Mouse (Mus musculus) kidney, embryonic 14.5 days (tissue): Measurements from ENCODE around the gene Ctcf. TPM values are rescaled to one million over a fixed set of nuclear protein-coding genes. Genes with fewer than 3 reads are reported as not detected.

ENCODE experiments used
- ATAC-seq: fragments of 200-750 bp; cut with Nextera tagmentation; 2 replicates; pipeline ENCODE4 v1.8.0; 2017; ENCODE audit warnings: moderate number of reproducible peaks, mild to moderate bottlenecking, moderate TSS enrichment, moderate library complexity; ENCODE audit not compliant: low FRiP score, low TSS enrichment
- H3K27ac ChIP-seq: fragments of 300-500 bp; sonication (generic); 2 replicates; pipeline ENCODE4 v1.5.1; 2014; ENCODE audit warnings: low read depth, mild to moderate bottlenecking, low read length, moderate library complexity, mixed read lengths
- H3K27me3 ChIP-seq: fragments of 300-500 bp; sonication (generic); 2 replicates; pipeline ENCODE4 v1.6.1; 2014; ENCODE audit warnings: mild to moderate bottlenecking, low read length; ENCODE audit not compliant: control insufficient read depth, insufficient read depth
- H3K36me3 ChIP-seq: fragments of 300-500 bp; sonication (generic); 2 replicates; pipeline ENCODE4 v1.6.1; 2014; ENCODE audit warnings: low read length, mixed read lengths; ENCODE audit not compliant: control insufficient read depth, insufficient read depth
- H3K4me1 ChIP-seq: fragments of 300-500 bp; sonication (generic); 2 replicates; pipeline ENCODE4 v1.6.1; 2014; ENCODE audit warnings: low read length, mixed read lengths; ENCODE audit not compliant: control insufficient read depth, insufficient read depth
- H3K4me2 ChIP-seq: fragments of 300-500 bp; sonication (generic); replicated peaks from 2 replicates; pipeline ENCODE4 v1.6.1; 2014; ENCODE audit warnings: low read depth, mild to moderate bottlenecking, low read length
- H3K4me3 ChIP-seq: fragments of 300-500 bp; sonication (generic); 2 replicates; pipeline ENCODE4 v1.5.1; 2014; ENCODE audit warnings: mild to moderate bottlenecking, low read length
- H3K9ac ChIP-seq: fragments of 300-500 bp; sonication (generic); 2 replicates; pipeline ENCODE4 v1.6.1; 2014; ENCODE audit warnings: low read depth, mild to moderate bottlenecking, low read length, moderate library complexity
- H3K9me3 ChIP-seq: fragments of 300-500 bp; sonication (generic); 2 replicates; pipeline ENCODE4 v1.6.1; 2016; ENCODE audit warnings: low read length; ENCODE audit not compliant: control insufficient read depth
- WGBS: fragments of 180-500 bp; shearing (Covaris S2); extraction: QIAGEN DNeasy Blood & Tissue Kit; methylation state at CpG from one replicate; pipeline ENCODE4 v1.1.7; 2014; 5-methylcytosine and 5-hydroxymethylcytosine counted together
- polyA plus RNA-seq: library from polyadenylated mRNA; unstranded; fragments of >200 nt; fragmentation: Nextera tagmentation; extraction: Ambion mirVana; gene quantifications from 2 replicates; pipeline ENCODE4 v1.2.1, GENCODE M21; 2014

Gene Ctcf
- polyA plus RNA-seq, 1 experiment from 2014 or later: 139 TPM

- Histone ChIP-seq H3K4me2 (peak overlapping the region; percentile 95), H3K4me1 (peaks cover 21% of the 10 kb centered on the region; the same call in 1 of the 2 replicates), H3K27ac (no peak overlapping the region), H3K9ac (peak overlapping the region; percentile 37; the same call in 1 of the 2 replicates), H3K9me3 (no peaks in the 10 kb centered on the region), H3K36me3 (peaks cover 31% of the 10 kb centered on the region), H3K27me3 (no peaks in the 10 kb centered on the region), H3K4me3 (peak overlapping the region; percentile 36)
- ATAC-seq: no peak
- WGBS: 2% methylated on average over 20 of the region's 20 CpGs
Measured at GRCm38 (mm10) chr8:105613037-105613436, 23.3 kb upstream of the Ctcf start.

- peak overlapping the region; percentile 55 for H3K9ac ChIP-seq
- H3K4me1 ChIP-seq: peaks cover 21% of the 10 kb centered on the region; the same call in 1 of the 2 replicates
- H3K4me3 ChIP-seq: peak overlapping the region; percentile 54
- ATAC-seq: peak; percentile 85
- H3K27ac ChIP-seq: no peak overlapping the region
- no peaks in the 10 kb centered on the region for H3K27me3 ChIP-seq
- H3K36me3 ChIP-seq: peaks cover 40% of the 10 kb centered on the region
- no peaks in the 10 kb centered on the region for H3K9me3 ChIP-seq
- peak overlapping the region; percentile 95 for H3K4me2 ChIP-seq
- under 1% methylated on average over 46 of the region's 50 CpGs for WGBS
Measured at GRCm38 (mm10) chr8:105613830-105614511, 22.4 kb upstream of the Ctcf start.

- H3K4me1 ChIP-seq: peaks cover 14% of the 10 kb centered on the region; the same call in 1 of the 2 replicates
- WGBS: 89% methylated on average over 9 of the region's 9 CpGs
- H3K4me2 ChIP-seq: no peak overlapping the region
- H3K9ac ChIP-seq: no peak overlapping the region
- H3K27me3 ChIP-seq: no peaks in the 10 kb centered on the region
- H3K27ac ChIP-seq: no peak overlapping the region
- no peaks in the 10 kb centered on the region for H3K9me3 ChIP-seq
- no peak overlapping the region for H3K4me3 ChIP-seq
- ATAC-seq: no peak
- H3K36me3 ChIP-seq: peaks cover 60% of the 10 kb centered on the region
Measured at GRCm38 (mm10) chr8:105615942-105616341, 20.4 kb upstream of the Ctcf start.

GRCm38 (mm10) chr8:105617451-105618278 lies 18.7 kb upstream of the Ctcf start:
- no peak overlapping the region for H3K9ac ChIP-seq
- H3K27me3 ChIP-seq: no peaks in the 10 kb centered on the region
- H3K4me1 ChIP-seq: peaks cover 26% of the 10 kb centered on the region
- peaks cover 69% of the 10 kb centered on the region for H3K36me3 ChIP-seq
- no peak overlapping the region for H3K4me3 ChIP-seq
- no peaks in the 10 kb centered on the region for H3K9me3 ChIP-seq
- WGBS: 91% methylated on average over 21 of the region's 21 CpGs
- ATAC-seq: no peak
- no peak overlapping the region for H3K4me2 ChIP-seq
- no peak overlapping the region for H3K27ac ChIP-seq

- Histone ChIP-seq H3K4me1 (peaks cover 26% of the 10 kb centered on the region), H3K4me2 (no peak overlapping the region), H3K27ac (no peak overlapping the region), H3K36me3 (peaks cover 69% of the 10 kb centered on the region), H3K4me3 (no peak overlapping the region), H3K27me3 (no peaks in the 10 kb centered on the region), H3K9me3 (no peaks in the 10 kb centered on the region), H3K9ac (no peak overlapping the region)
- 87% methylated on average over 5 of the region's 5 CpGs for WGBS
- no peak for ATAC-seq
Measured at GRCm38 (mm10) chr8:105618279-105618634, 18.1 kb upstream of the Ctcf start.

- Histone ChIP-seq H3K27ac (no peak overlapping the region), H3K9me3 (no peaks in the 10 kb centered on the region), H3K36me3 (peaks cover 69% of the 10 kb centered on the region), H3K9ac (no peak overlapping the region), H3K4me1 (peaks cover 33% of the 10 kb centered on the region), H3K4me3 (no peak overlapping the region), H3K4me2 (no peak overlapping the region), H3K27me3 (no peaks in the 10 kb centered on the region)
- 91% methylated on average over 19 of the region's 19 CpGs for WGBS
- ATAC-seq: no peak
Measured at GRCm38 (mm10) chr8:105618892-105619591, 17.3 kb upstream of the Ctcf start.

GRCm38 (mm10) chr8:105620211-105620610 lies 16.2 kb upstream of the Ctcf start:
- Histone ChIP-seq H3K36me3 (peaks cover 64% of the 10 kb centered on the region), H3K4me1 (peaks cover 35% of the 10 kb centered on the region), H3K4me3 (no peak overlapping the region), H3K4me2 (no peak overlapping the region), H3K27me3 (no peaks in the 10 kb centered on the region), H3K9me3 (no peaks in the 10 kb centered on the region), H3K9ac (no peak overlapping the region), H3K27ac (no peak overlapping the region)
- WGBS: 90% methylated on average over 19 of the region's 19 CpGs
- no peak for ATAC-seq

GRCm38 (mm10) chr8:105620946-105621720 lies 15.2 kb upstream of the Ctcf start:
- Histone ChIP-seq H3K36me3 (peaks cover 55% of the 10 kb centered on the region), H3K4me3 (no peak overlapping the region), H3K4me1 (peaks cover 35% of the 10 kb centered on the region), H3K4me2 (no peak overlapping the region), H3K9ac (no peak overlapping the region), H3K27ac (no peak overlapping the region), H3K27me3 (no peaks in the 10 kb centered on the region), H3K9me3 (no peaks in the 10 kb centered on the region)
- WGBS: 89% methylated on average over 21 of the region's 21 CpGs
- no peak for ATAC-seq
